Mouse (Mus musculus) hindbrain, embryonic 10.5 days (tissue): ENCODE measurements around the gene Zc3h7a. TPM values are rescaled to one million over a fixed set of nuclear protein-coding genes. Genes with fewer than 3 reads are reported as not detected.

Source experiments
- DNase-seq: peaks from one replicate; pipeline ENCODE4 v3.0.0-alpha.2; 2017; ENCODE audit warnings: low spot score
- H3K27ac ChIP-seq: fragments of 300-500 bp; sonication (generic); 2 replicates; pipeline ENCODE4 v1.5.1; 2016; ENCODE audit warnings: mild to moderate bottlenecking, moderate library complexity
- H3K27me3 ChIP-seq: fragments of 300-500 bp; sonication (generic); 2 replicates; pipeline ENCODE4 v1.6.1; 2016; ENCODE audit warnings: mild to moderate bottlenecking; ENCODE audit not compliant: poor library complexity, insufficient read depth, severe bottlenecking
- H3K36me3 ChIP-seq: fragments of 300-500 bp; sonication (generic); 2 replicates; pipeline ENCODE4 v1.6.1; 2016; ENCODE audit warnings: mild to moderate bottlenecking, moderate library complexity
- H3K4me1 ChIP-seq: fragments of 300-500 bp; sonication (generic); replicated peaks from 2 replicates; pipeline ENCODE4 v1.6.1; 2016; ENCODE audit warnings: mild to moderate bottlenecking
- H3K4me3 ChIP-seq: fragments of 300-500 bp; sonication (generic); 2 replicates; pipeline ENCODE4 v1.5.1; 2016; ENCODE audit warnings: mild to moderate bottlenecking, moderate library complexity
- H3K9me3 ChIP-seq: fragments of 300-500 bp; sonication (generic); 2 replicates; pipeline ENCODE4 v1.6.1; 2016; ENCODE audit warnings: mild to moderate bottlenecking, moderate library complexity
- WGBS: fragments of 180-500 bp; shearing (Covaris S2); methylation state at CpG from one replicate; pipeline ENCODE4 v1.1.7; 2016; 5-methylcytosine and 5-hydroxymethylcytosine counted together
- polyA plus RNA-seq: library from polyadenylated mRNA; unstranded; fragments of >200 nt; fragmentation: Nextera tagmentation; extraction: Ambion mirVana; gene quantifications from 2 replicates; pipeline ENCODE4 v1.2.1, GENCODE M21; 2016

The Zc3h7a gene
- polyA plus RNA-seq, 1 experiment from 2014 or later, result 85.7 TPM

DNA sequence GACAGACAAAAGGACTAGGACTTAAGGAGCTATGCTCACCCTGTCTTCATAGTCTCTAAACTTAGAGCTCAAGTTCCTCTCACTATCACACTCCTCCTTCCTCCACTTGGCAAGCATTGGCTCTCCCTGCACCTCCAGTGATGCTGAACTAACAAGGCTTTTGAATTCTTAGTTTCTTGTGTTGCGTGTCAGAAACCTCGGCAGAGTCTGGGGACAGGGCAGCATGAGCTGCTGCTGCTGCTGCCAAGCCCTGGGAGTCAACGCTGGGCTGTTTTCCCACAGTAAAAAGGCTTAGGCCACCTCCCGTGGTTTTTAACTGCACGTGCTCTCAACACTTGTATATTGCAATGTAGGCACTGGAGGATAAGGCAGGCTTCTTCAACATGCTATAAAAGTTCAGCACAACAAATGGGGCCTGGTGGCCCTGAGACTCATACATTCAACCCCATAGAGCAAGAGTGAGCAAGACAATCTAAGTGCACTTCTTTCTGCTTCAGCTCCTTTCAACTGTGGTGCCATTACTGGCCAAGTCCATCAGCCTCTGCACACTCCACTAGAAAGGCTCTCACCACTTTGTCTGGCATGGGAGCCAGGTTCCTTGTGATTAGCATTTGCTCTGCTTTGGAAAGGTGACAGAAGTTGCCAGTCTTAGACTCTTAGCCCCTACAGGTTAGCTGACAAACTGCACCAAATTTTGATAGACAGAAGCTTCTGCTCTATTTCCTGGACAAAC lies 89.2 kb downstream of the Zc3h7a start:
- Histone ChIP-seq H3K4me3 (no peak overlapping the region), H3K27ac (no peak overlapping the region), H3K4me1 (0 out of 2 replicates have a peak, but pooled peaks cover 6% of the 10 kb centered on the region), H3K27me3 (no peaks in the 10 kb centered on the region), H3K36me3 (peaks cover 97% of the 10 kb centered on the region), H3K9me3 (no peaks in the 10 kb centered on the region)
- 81% methylated on average over 5 of the region's 5 CpGs for WGBS
- no peak for DNase-seq

Other genes with a start within 250 kb of the Zc3h7a start
- gene Snn, start 115.4 kb downstream of the Zc3h7a start, polyA plus RNA-seq, result 84.0 and 94.7 TPM in 2 replicates
- gene Litaf, start 110.2 kb downstream of the Zc3h7a start, polyA plus RNA-seq, result 88.8 and 127 TPM in 2 replicates
- gene Txndc11, start 41.7 kb downstream of the Zc3h7a start, polyA plus RNA-seq, result 28.4 and 28.7 TPM in 2 replicates
- 212 and 259 TPM in 2 replicates for gene Rsl1d1, start 26.9 kb upstream of the Zc3h7a start, polyA plus RNA-seq
- 70.6 and 83.2 TPM in 2 replicates for gene Gspt1, start 77.9 kb upstream of the Zc3h7a start, polyA plus RNA-seq
- gene Tnfrsf17, start 137.4 kb upstream of the Zc3h7a start, polyA plus RNA-seq, result not detected in 2 replicates
- 11.5 and 14.9 TPM in 2 replicates for gene Snx29, start 146.5 kb upstream of the Zc3h7a start, polyA plus RNA-seq